Mouse (Mus musculus) kidney, postnatal 36 days (tissue): ENCODE results near the gene Nanog.
A peak's percentile ranks its signal among the peaks of the same experiment; 100 is the strongest.
"Not testable (repeated sequence)": the region's sequence is repeated elsewhere in the genome, so short reads cannot be mapped to it uniquely, and the experiment has no call there.

Source experiments
- DNase-seq, 2 experiments: peaks; one replicate each; pipeline ENCODE4 v3.0.0; 2021 to 2022; ENCODE audit warnings: mixed read lengths in 2 of 2

Gene Nanog

GRCm38 (mm10) chr6:122703251-122703650 lies 4.0 kb upstream of the Nanog start:
- no peak for DNase-seq

- DNase-seq: no peak
Observed at GRCm38 (mm10) chr6:122703706-122704105, 3.6 kb upstream of the Nanog start.

- DNase-seq: no peak
Observed at GRCm38 (mm10) chr6:122706337-122706840, 900 bp upstream of the Nanog start.

- peak; percentile 6 to 12 for DNase-seq
Observed at GRCm38 (mm10) chr6:122708826-122709225, 1.5 kb downstream of the Nanog start.

DNA sequence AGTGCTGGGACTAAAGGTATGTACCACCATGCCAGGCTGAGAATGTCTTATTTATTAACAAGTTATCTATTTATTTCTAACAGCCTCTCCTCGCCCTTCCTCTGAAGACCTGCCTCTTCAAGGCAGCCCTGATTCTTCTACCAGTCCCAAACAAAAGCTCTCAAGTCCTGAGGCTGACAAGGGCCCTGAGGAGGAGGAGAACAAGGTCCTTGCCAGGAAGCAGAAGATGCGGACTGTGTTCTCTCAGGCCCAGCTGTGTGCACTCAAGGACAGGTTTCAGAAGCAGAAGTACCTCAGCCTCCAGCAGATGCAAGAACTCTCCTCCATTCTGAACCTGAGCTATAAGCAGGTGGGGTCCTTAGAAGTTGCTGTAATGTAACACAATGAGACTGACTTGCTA lies 4.2 kb downstream of the Nanog start:
- no peak for DNase-seq

GRCm38 (mm10) chr6:122713116-122713515 lies 5.8 kb downstream of the Nanog start:
- DNase-seq: not testable (repeated sequence)

DNA sequence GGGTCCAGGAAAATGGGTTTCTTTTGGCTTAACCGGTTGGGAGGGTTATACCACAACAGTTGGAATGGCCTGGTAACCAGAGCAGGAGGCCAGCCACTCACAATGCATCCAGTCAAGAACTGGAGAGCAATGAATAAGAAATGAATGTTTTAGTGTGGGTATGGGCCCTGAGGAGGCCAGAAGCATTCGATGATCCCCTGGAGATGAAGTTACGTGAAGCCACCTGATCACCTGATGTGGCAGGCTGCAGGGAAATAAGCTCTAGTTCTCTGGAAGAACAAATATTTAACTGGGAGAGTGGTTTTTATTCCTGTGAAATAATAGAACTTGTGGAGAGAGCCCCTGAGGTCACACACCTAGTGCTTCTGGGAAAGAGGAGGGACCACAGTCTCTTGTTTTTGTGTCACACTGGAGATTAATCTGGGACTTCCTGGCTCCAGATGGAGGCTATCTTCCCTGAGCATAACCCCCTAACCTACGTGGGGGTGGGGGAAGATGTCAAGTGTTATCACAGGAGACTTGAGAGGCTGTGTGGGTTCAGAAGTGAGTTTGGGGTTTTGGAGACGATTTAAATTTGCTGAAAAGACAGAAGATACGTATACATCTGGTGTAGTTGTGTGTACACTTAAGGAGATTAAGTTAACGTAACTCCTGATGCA lies 7.5 kb downstream of the Nanog start:
- no peak for DNase-seq

DNA sequence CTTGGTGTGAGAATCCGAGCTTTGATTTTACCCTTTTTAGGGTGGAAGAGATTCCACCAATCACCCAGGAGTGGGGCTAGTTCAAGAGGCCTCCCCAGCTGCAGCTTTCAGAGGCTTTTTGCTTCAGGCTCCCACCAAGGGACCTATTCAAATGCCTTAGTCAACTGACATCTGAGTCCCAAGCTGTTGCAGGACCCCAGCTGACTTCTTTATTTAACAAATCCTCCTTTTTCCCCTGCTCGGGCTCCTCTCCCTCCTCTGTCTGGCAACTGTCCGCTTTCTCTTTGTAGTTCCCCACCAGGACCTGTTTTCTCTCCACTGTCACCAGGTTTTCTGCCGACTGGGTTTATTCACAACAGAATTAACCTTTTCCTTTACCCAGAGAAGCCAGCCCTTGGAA lies 8.6 kb downstream of the Nanog start:
- no peak for DNase-seq

- not testable (repeated sequence) for DNase-seq
Observed at GRCm38 (mm10) chr6:122718224-122718623, 10.9 kb downstream of the Nanog start.

GRCm38 (mm10) chr6:122719942-122720341 lies 12.7 kb downstream of the Nanog start:
- peak; percentile 64 to 88 for DNase-seq

GRCm38 (mm10) chr6:122739952-122740351 lies 32.7 kb downstream of the Nanog start:
- DNase-seq: peak; percentile 59 to 80

GRCm38 (mm10) chr6:122741460-122742227 lies 34.4 kb downstream of the Nanog start:
- no peak for DNase-seq

DNA sequence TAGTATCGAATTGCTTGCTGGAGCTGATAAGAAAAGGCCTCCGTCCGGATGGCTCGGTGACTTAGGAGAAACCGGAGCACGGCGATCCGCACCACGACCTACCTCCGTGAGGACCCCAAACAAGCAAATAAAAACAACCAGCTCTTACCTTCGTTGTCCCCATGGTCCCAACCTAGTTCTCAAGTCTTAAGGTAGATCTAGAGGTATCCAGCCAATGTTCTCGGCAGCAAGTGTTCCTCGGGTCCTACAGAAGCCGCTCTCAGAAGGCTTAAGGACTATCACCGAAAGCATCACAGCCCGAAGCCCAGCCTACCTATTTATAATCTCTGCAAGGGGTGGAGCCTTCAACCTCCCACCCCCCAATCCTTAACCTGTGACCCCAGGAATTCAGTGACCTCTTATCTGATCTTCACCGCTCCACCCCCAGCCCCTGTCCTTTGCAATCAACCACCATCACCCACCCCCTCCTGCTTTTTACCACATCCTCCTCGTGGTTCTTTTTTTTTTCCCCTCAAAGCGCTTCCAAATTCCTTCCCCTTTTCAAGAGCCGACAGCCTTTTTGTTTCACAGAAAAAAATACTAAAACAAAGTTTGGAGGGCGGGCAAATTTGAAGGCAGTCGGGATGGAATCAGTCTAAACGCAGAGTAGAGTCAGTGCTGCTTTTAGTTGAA lies 35.1 kb downstream of the Nanog start:
- peak; percentile 4 to 25 for DNase-seq

- no peak for DNase-seq
Observed at GRCm38 (mm10) chr6:122743353-122743752, 36.1 kb downstream of the Nanog start.

- DNase-seq: no peak
Observed at GRCm38 (mm10) chr6:122744505-122745249, 37.4 kb downstream of the Nanog start.

- DNase-seq: no peak
Observed at GRCm38 (mm10) chr6:122750579-122750978, 43.3 kb downstream of the Nanog start.

DNA sequence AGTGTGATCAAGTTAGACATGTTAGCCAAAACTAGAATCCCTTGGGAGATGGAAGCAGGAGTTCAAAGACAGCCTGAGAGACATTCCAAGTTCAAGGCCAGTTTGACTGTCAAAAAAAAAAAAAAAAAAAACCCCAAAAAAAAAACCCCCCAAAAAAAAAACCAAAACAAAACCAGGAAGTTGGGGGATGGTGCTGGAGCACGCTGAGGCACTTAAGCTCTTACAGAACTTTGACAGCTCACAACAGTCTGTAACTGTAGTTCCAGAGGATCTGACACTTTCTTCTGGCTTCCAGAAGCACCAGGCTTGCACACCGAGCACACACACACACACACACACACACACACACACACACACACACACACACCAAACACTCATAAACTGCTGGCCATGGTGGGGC lies 48.6 kb downstream of the Nanog start:
- DNase-seq: no peak

DNA sequence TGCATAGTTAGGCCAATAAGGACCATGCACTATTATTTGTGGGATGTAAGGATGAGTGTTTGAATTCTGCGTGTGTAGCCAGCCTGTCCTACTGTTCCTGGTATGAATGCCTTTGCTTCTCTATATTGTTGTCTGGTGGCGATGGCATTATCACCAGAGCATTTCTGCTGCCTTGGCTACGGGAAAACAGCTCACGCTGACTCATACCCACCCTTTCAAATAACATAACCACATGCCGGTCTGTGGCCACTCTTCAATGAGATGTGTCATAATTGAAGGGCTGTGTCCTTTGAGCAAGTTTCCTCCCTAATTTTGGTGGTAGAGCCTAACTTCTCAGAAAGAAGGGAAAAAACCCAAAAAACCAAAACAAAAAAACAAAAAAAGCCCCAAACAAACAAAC lies 51.4 kb downstream of the Nanog start:
- no peak for DNase-seq

DNA sequence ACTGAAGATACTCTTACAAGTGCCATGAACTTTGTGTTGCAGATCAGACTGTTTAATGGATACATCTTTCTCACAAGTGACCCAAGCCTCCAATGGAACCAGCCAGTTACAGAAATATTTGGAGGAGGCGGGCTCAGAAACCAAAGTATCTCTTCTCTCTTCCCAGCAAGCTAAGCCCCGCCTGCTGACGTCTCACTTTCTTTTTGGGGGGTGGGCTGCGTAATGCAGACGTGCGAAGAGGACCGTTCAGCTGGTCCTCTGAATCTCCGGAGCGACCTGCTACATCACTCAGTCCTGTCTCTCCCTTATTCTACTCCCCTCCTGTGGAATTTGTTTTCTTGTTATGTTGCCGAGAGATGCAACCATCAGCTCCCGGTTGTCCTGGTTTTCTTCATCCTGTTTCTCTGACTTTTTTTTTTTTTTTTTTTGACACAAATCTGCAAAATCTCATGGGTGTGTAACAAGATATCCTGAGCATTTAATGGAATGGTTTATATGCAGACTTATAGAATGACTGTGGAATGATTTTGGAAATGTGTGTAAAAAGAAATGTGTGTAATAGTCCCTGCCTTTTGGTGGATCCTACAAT lies 53.8 kb downstream of the Nanog start:
- DNase-seq: peak; percentile 42 to 66

DNA sequence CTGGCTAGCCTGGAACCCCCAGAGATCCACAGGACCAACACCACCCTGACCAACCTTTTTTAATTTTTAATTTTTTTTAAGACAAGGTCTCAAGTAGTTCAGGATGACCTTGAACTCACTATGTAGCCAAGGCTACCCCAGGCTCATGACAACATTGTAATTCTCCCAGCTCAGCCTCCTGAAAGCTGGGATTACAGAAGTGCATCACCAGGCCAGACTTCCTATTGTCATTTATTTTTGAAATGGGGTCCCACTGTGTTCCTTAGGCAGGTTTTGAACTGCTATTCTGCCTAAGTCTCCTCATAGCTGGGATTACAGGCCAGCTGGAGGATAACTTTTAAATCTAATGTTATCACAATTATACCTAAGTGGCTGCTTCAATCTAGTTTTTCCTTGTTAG lies 54.6 kb downstream of the Nanog start:
- DNase-seq: no peak

GRCm38 (mm10) chr6:122762480-122762879 lies 55.2 kb downstream of the Nanog start:
- no peak for DNase-seq

DNA sequence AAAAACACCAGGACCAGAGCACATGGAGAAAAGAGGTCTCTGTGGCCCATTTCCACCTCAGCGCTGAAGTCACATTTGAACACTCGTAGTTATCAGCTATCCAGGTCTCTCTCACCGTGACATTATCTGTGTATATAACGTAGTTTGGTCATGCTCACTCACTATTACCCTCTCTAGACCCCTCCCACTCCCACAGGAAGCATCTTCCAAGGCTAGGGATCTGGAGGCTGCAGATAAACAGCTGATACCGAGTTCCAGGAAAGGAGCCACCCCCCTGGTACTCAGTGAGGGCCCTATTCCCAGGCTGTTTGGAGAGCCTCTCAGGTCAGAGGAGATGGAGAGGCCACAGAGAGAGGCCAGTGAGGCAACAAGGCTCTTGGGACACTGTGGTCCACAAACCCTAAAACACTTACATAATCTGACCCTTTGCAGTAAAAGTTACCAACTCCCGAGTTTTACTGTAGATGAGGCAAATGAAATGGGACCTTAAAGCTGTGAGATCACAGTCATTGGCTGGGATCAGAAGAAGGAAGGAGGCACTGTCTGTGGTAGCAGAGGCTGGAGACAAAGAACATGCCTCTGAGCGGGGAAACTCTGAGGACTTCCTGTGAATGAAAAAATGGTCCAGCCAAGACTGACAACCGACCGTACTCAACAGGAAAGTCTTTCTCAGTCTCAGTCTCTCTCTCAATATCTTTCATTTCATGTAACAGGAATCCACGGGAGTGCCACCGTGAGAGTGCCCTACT lies 55.8 kb downstream of the Nanog start:
- DNase-seq: no peak
